Mouse (Mus musculus) left cerebral cortex, postnatal 14 days (tissue): ENCODE measurements around the gene Gm20662. TPM values are rescaled to one million over a fixed set of nuclear protein-coding genes. Genes with fewer than 3 reads are reported as not detected.
"Not testable (repeated sequence)": the region's sequence is repeated elsewhere in the genome, so short reads cannot be mapped to it uniquely, and the experiment has no call there.

ENCODE experiments used
- DNase-seq, 2 experiments: peaks; one replicate each; pipeline ENCODE4 v3.0.0; 2021 to 2022; ENCODE audit warnings: low spot score in 2 of 2, mixed read lengths in 1 of 2
- intact Hi-C: fragments of 180-260 bp; cut with DNase I; formaldehyde crosslinking; loops from one replicate; pipeline ENCODE4 v1.15.1; 2025
- total RNA-seq, 2 experiments: library from RNA; stranded (reverse); gene quantifications; 2 replicates each; pipeline ENCODE4 v1.2.3; 2021

The Gm20662 gene
- total RNA-seq, 2 experiments from 2014 or later = 2.1 to 3.2 TPM

DNA sequence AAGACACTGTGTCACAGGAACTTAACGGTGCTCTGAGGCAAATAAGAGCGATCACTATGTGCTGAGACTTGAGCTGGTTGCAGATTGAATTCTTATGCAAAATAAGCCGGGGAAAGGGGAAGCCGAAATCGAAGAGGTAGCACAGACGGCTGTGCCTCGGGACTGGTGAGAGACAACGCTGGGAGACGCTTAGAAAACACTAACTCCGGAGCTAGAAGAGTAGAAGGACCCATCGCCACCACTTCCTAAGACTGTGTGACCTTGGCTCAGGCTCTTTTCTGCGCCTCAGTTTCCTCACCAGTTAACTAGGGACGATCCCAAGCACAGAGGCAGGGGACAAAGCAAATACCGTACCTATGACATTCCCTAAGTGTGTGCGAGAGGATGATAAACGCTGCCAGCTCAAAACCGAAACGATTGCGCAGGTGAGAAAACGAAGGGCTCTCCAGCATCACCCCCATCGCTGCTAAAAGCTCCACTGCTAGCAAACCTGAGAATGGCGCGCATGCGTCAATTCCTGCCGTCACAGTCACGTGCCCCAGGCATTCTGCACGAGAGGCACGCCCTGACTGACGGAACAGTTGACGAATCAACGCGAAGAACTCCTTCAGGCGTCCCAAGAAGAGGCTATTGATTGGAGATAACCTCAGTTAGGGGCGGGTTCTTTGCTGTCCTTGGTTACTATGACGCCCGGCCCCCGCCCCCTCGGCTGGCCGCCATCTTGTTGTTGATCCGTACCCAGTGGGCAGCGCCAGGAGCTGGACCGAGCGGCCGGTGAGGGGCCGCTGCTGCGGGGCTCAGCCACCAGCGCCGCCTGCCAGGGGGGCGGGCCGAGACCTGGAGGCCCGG is 6.0 kb downstream of the Gm20662 start, which contains the start of gene Ip6k1:
Ip6k1 (plus strand) TSS at position 580 of the 849 bp plus-strand sequence.
- peak; percentile 100 for DNase-seq
- intact Hi-C loops = no loop called here

DNA sequence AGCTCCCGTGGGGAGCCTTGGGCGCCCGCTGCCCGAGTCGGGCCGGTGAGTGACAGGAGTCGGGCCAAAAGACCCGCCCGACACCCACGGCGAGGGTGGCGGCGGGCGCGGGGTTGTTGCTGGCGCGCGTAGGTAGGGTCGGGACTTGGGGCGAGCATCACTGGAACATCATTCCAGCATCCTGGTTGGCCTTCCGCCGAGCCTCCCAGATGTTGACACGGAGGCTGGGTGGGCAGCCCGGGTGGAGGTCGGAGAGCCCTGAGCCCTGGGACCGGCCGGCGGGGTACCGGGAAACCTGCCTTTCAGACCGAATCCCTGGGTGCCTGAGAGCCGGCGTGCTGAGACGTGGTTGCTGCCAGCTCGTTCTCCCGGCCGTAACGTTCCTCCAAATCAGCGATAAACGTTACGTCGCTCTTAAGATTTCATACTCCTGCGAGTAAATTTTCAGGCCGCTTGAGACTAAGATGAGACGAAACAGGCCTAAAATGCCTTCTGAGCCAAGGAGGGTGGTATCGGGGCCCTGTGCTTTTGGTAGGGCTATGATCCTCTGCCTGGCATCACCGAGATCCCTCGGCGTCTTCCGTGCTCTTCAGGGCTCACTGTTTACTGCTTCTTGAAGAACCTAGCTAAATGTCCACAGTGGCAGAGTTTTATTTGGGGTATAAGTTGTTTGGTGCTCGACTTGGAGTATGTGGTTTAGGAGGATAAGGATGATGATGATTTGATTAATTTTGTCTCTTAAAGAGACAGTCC is 6.8 kb downstream of the Gm20662 start:
- DNase-seq = no peak
- intact Hi-C loops = no loop called here

DNA sequence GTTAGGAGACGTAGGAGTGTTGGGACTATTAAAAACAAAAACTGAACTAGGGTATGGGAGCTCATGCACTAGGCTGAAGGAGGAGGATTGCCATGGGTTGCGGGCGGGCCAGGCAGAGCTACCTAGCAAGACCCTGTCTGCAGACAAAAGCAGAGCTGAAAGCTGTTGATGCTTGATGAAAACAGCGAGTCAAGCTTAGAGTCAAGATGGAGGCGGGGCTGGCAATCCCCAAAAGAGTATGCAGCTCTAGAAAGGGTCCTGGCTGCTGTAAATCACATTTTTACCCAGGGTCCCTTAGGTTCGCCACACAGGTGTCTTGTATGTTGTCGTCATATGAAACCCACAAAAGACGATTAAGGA is 7.4 kb downstream of the Gm20662 start:
- DNase-seq = peak in 1 of 2 experiments; percentile 34
- intact Hi-C loops = no loop called here

DNA sequence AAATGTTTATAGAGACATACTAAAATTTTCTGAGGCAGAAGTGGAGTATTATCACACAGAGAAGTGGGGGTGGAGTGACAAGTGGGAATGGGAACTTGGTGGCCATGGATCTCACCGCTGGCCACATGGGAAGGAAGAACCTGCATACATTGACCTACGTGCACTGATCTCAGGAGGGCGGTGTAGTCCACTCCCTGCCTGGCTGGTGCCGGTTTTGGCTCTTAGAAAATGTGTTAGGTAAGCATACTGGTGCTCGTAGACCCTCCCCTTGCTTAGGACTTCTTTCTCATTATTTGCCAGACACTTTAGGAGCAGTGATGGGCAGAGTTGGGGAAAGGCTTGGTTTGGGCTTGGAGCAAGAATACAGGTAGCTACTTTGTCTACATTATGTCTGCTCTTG is 11.9 kb downstream of the Gm20662 start:
- DNase-seq = no peak
- intact Hi-C loops = no loop called here

DNA sequence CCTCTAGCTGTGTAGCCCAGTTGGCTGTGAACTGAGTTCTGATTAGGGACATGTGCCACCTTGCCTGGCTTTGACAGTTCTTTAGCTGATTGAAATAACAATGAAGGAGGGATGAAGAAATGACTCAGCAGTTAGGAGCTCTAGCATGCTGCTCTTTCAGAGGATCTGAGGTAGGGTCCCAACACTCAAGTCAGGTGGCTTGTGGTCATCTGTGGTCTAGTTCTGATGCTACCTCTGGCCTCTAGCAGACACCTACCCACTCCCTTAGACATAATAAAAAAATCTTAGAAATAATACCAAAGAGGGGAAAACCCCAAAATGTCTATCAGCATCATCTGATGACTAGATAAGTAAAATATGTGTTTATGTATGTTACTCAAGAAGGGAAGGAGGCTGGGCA is 14.2 kb downstream of the Gm20662 start:
- intact Hi-C loops = no loop called here

DNA sequence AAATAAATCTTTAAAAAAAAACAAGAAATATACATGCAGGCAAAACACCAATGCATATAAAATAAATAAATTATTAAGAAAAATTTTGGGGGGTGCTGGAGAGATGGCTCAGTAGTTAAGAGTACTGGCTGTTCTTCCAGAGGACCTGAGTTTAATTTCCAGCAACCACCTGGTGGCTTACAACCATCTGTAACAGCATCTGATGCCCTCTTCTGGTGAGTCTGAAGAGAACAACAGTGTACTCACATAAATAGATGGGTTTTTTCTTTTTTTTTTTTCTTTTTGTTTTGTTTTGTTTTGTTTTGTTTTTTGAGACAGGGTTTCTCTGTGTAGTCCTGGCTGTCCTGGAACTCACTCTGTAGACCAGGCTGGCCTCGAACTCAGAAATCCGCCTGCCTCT is 17.4 kb downstream of the Gm20662 start:
- intact Hi-C loops, DNase-seq: not testable (repeated sequence)

More for the DNA sequence above, 14.2 kb downstream of the Gm20662 start:
- DNase-seq = no peak

DNA sequence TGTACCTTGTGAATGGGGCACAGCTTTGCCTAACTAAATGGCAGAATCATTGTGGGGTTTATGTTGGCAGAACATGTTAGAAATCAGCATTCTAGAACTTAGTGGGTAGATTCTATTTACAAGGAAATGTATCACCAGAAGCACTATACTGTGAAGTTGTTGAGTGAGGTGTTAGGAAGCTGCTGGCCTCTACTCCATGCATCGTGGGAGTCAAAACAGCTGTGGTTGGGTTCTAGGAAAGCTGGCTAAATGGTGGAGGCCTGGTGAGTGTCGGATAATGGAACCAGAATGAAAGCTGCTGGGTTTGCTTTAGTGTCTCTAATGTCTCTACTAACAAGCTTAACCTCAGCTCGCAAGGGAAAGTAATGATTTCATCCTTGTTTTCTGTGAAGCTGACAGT is 21.0 kb downstream of the Gm20662 start:
- intact Hi-C loops = no loop called here
- DNase-seq = peak in 1 of 2 experiments; percentile 41

DNA sequence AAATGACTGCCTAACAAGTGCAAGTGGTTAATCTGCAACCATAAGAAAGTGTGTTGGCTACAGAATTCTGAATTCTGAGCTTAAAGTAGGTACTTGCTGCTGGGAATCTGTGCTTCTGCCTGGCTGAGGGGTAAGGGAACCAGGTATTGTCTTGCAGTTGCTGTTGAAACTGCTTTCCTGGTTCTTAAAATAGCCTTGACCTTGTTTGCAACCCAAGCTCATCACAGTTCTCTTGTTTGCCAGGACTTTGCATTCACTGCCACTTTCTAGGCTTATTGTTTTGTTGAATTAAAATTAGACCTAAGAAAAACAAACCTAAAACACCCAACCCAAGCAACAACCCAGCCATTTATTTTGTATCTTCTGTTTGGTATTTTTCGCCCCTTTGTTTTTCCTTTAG is 24.6 kb downstream of the Gm20662 start:
- no peak for DNase-seq
- intact Hi-C loops = no loop called here

DNA sequence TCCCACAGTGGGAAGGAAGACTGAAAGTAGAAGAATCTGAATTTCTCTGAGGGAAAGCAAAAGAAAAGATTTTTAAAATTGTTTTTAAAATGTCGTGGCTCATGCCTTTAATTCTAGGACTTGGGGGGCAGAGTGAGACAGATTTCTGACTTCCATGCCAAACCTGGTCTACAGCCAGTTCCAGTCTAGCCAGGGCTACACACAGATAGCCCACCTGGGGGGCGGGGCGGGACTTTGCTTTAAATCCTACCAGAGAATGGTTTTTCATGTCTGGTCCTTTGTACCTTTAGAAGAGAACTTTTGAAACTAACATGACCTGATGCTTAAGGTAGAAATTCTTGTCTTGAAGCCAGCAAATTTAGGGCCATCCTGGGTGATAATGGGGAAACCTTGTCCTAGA is 27.1 kb downstream of the Gm20662 start:
- intact Hi-C loops = no loop called here
- no peak for DNase-seq

DNA sequence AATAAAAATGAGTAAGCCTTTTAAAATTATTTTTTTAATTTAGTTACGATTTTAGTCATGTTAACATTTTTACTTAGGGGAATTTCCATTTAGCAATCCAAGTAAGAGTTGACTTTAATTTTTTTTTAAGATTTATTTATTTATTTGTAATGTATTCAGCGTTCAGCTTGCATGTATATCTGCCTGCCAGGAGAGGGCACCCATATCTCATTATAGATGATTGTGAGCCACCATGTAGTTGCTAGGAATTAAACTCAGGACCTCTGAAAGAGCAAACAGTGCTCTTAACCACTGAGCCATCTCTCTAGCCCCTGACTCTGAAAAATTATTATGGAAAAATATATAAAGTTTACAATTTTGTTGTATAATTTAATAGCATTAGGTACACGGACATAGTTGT is 30.4 kb downstream of the Gm20662 start:
- intact Hi-C loops = no loop called here
- DNase-seq = no peak

DNA sequence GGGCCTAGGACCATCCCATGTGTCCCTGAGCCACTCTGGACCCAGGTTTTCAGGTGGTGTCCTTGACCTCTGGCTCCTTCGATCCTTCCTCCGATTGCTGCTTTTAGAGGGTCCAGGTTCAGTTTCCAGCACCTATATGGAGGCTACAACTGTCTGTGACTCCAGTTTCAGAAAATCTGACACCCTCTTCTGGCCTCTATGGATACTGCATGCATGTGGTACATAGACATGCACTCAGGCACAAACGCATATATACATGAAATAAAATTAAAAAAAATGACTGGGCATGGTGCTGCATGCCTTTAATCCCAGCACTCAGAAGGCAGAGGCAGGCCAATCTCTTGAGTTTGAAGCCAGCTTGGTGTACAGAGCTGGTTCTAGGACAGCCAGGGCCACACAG is 31.7 kb downstream of the Gm20662 start:
- intact Hi-C loops = no loop called here
- DNase-seq = no peak

DNA sequence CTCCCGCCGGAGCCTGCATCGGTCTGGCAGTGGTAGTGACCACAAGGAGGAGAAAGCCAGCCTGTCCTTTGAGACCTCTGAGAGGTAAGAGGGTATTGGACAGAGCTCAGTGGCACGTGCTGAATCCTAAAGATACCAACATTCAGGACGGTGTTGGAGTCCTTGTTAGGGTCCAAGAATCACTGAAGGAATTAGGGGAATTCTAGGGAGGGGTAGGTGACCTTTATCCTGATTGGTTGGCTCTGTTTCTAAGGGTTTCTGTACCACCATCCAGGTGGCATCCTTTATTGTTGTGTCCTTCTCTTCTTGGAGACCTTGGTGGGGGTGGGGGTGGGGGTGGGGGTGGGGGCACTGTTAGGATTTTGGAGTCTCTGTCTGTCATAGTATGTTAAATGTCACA is 36.0 kb downstream of the Gm20662 start:
- no peak for DNase-seq
- intact Hi-C loops = no loop called here

DNA sequence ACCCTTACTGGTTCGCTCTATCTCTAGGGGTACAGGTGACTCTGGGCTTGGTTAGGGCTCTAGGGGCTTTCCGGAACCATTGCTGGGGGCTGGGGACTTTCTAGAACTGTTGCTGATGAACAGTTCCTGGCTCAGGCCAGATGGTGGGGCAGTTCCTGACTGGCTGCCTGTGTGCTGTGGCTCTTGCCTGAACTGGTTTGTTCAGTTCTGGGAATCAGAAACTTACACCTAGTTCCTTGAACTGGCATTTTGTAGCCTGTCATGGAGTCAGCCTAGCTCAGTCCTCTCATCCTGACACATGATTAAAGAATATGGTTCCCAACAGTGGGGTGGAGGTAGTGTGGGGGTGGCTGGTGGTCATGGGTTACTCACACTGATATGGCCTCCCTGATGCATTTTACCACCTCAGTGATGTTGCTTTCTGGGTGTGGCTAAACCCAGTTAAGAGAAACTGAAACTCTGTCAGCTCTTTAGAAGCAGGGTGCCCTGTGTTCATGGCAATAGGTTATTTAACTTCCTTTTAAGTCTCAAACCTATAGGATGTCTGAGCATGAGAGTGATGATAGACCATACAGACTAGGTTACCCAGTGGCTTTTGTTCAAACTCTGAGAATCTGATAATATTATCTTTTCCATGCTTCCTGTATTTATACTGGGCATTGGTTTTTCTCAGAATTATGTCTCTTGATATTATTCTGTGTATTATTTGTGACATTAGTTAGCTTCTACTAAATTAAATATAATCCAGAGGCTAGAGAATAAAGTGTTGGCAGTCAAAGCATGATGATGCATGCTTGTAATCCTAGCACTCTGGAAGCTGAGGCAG is 39.4 kb downstream of the Gm20662 start:
- no peak for DNase-seq
- intact Hi-C loops = no loop called here

DNA sequence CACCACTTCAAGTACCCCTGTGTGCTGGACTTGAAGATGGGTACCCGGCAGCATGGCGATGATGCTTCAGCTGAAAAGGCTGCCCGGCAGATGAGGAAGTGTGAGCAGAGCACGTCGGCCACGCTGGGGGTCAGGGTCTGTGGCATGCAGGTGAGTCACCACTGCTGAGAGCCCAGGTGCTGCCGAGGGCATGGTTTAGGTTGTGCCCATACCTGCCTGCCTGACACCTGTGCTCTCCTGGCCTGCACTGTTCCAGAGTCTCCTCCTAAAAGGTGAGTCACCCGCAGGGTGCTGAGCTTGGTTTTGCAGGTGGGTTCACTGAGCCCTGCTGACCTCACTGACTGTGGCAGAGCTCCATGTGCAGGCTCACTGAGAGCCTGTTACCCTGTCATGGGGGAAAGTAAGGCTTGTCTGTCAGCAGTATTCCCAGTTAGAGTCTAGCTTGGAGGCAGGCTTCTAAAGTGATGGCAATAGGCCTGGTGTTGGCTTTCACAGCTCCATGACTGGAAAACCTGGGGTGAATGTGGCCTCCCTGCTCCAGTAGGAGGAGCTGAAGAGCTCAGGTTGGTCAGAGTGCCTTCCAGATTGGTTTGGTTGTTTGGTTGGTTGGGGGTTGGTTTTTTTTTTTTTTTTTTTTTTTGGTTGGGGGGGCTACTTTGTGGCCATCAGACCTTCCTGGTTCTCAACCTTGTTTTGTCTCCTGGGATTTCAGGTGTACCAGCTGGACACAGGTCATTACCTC is 48.8 kb downstream of the Gm20662 start:
- intact Hi-C loops = loop anchor here (5.0 kb wide), 1 partner anchor 83 kb away; no protein-coding TSS in a partner anchor
- no peak for DNase-seq

DNA sequence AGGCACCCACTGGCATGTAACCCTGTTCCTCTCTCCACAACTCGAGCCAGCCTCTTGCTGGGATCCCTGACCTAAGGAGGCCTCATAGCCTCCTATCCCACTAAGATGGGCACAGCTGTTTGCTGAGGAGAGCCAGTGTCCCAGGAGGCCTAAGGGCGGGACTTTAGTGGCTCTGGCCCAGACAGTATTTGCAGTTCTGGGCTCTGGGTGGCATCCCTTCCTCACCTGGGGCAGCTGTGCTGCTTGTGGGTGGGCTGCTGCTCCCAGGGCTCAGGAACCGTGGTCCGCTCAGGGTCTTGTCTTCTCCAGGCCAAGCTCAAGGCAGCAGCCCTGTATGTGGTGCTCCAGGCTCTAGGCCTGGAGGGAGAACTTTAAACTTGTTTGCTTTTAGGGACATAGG is 50.4 kb downstream of the Gm20662 start:
- intact Hi-C loops = loop anchor here (5.0 kb wide), 1 partner anchor 84 kb away; no protein-coding TSS in a partner anchor
- DNase-seq = no peak

DNA sequence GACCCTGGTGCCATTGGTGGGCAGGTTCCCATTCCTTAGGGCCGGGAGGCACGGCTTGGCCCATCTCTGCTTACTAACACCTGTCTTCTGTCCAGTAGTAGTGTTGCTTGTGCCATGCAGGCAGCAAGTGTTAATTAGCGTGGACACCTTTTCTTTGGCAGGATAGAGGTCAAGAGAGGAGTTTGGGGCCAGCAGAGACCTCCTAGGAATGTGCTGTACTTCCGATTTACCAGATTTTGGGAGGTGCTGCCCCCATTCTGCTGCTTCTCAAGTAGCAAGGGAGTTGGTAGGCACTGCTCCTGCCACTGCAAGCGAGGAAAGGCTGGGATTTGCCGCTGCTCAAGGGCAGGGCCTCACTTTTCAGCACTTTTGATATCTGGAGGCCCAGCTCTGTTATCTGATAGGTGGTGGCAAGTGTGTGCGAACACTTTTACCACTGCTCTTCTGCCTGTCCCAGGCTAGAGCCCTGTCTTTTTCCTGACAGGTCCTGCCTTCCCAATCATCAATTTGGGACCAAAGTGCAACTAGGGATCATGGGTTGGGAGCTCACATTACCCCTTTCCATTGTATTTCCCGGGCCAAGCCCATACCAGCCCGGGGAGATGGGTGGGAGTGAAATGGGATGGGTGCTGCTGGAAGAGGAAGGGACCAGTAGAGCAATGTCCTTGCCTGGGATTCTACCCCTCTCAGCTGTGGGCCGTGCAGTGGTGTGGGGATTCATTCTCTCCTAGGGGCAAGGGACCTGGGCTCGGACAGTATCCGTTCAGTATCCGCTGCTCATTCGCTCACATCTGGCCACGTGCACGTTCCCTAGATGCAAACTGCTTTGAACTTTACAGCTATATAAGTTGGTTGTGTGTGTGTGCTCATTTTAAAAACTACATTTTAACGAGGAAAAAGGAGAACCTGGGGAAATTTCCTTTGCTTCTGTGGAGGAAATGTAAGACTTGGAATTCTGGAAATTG is 51.7 kb downstream of the Gm20662 start:
- DNase-seq = no peak
- intact Hi-C loops = loop anchor here (5.0 kb wide), 1 partner anchor 86 kb away; no protein-coding TSS in a partner anchor

DNA sequence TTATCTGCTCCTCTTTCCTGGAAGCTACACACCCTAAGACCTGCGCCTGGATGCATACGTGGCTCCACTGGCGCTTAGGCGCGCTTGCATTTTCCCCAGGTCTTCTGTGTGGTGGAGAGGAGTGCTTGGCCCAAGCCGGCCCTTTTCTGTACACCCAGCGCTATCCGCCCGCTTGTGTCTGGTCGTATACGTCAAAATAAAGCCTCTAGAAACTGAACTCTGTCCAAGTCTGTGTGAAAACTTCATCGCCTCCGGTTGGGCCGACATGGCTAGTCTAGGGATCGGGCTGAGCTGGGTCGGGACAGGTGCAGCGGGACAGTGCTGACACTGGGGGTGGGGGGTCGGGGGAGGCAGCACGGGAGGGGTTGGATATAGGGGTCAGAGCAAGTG is 52.4 kb downstream of the Gm20662 start:
- DNase-seq = no peak
- intact Hi-C loops = loop anchor here (5.0 kb wide), 1 partner anchor 86 kb away; no protein-coding TSS in a partner anchor

DNA sequence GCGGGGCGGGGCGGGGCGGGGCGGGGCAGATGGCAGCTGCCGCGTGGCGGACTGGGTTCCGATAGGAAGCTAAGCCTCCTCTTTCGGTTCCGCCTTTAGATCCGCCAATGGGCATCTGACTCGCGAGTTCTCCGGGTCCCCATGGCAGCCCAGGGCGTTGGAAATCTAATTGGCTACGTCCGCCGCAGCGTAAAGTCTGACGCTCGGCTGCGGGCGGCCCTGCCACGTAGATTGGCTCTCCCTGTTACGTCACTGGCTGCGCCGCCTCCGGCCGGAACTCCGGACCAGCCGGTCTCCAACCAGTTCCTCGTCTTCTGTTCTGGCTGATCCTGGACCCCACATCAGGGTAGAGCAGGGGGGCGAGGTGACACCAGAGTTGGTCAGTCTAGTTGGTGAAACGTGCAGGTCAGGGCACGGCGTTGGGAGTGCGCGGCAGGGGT is 52.9 kb downstream of the Gm20662 start, which contains the start of gene Gmppb:
Gmppb (plus strand) TSS at position 227 of the 440 bp plus-strand sequence.
- intact Hi-C loops = loop anchor here (5.0 kb wide), 1 partner anchor 87 kb away; no protein-coding TSS in a partner anchor
- peak; percentile 98 for DNase-seq
